Mouse (Mus musculus) G1E (cell line): ENCODE results near the gene Gemin8.

ENCODE experiments used
- CTCF ChIP-seq: IDR thresholded peaks from 2 replicates; pipeline ENCODE4 v1.5.1; 2012; ENCODE audit warnings: low read depth, low read length, inconsistent platforms, mixed read lengths
- POLR2AphosphoS5 ChIP-seq: IDR thresholded peaks from 2 replicates; pipeline ENCODE4 v1.6.1; 2012; ENCODE audit warnings: low read depth, low read length, inconsistent platforms; ENCODE audit not compliant: insufficient replicate concordance
- TAL1 ChIP-seq: conservative IDR thresholded peaks from 2 replicates; pipeline ENCODE4 v1.6.1; 2012; ENCODE audit warnings: low read depth, low read length, inconsistent platforms, mixed read lengths

DNA sequence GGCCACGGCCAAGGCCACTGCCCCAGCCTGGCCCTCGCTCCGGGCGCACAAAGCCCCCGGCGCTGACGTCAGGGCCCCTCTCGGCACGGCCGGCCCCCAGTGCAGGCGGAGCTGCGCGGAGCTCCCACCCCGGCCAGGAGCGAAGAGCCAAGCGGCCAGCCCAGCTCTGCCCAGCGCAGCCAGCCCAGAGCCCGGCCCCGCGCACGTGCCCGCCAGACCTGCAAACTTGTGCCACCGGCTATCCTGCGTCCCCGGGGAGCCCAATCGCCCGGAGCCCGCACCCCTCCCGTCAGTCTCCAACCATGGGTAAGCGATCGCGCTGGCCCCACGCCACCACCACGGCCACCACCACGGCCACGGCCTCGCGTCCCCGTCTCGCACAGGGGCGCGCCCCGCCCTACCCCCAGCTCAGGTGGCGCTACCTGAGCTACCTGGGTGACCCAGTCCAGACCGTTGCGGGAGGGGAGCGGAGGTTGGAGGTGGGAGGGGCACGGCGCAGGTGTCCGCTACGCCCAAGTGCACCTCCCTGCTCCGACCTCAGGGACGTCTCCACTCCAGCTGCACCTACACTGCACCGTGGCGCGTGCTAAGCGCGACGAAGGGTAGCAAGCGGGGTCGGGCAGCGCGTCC lies 68.7 kb downstream of the Gemin8 start, which contains the start of gene Gpm6b:
- TF ChIP-seq TAL1 (no peak), POLR2AphosphoS5 (no peak), CTCF (no peak)
